Mouse (Mus musculus): ENCODE results near the gene Wbp11. TPM values are rescaled to one million over a fixed set of nuclear protein-coding genes. Genes with fewer than 3 reads are reported as not detected.

Wbp11 gene
- polyA plus RNA-seq, 1 experiment: 23.2 TPM

DNA sequence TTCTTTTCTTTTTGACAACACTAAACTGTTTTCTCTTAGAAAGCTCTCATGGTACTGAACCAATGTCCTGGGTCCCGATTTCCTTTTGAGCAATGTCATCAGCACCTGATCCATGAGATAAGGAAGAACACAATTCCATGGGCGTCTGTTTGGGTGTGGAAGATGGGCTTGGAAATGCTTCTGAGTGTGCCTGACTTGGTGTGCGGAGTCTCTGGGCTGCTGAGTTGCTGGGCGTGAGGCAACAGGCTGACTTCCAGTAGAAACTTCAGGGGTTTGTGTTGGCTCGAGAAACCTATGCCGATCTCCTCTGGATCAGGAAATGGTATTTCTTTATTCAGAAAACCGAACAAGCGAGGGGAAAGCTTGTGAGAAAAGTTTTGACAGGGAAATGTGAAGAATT is 58.9 kb downstream of the Wbp11 start:
- no peak overlapping the region for H3K27ac ChIP-seq (replicated peaks; ENCODE audit: low read depth, low read length)
- H3K4me3 ChIP-seq (ENCODE audit: insufficient read depth, low read depth, low read length): no peak overlapping the region
- no peaks in the 10 kb centered on the region for H3K4me1 ChIP-seq (ENCODE audit: control insufficient read depth, insufficient read depth, insufficient read length, low read length)

- no peak overlapping the region for H3K27ac ChIP-seq (replicated peaks; ENCODE audit: low read depth, low read length)
- no peak overlapping the region for H3K4me3 ChIP-seq (ENCODE audit: insufficient read depth, low read depth, low read length)
- no peaks in the 10 kb centered on the region for H3K4me1 ChIP-seq (ENCODE audit: control insufficient read depth, insufficient read depth, insufficient read length, low read length)
Measured at GRCm38 (mm10) chr6:136763912-136764311, 64.1 kb downstream of the Wbp11 start.

Other genes starting within 250 kb of the Wbp11 start
- gene Plbd1, start 166.3 kb downstream of the Wbp11 start, polyA plus RNA-seq (2012; ENCODE audit: insufficient read depth, insufficient read length, missing spikeins): 175 and 251 TPM in 2 replicates
- gene Gucy2c, start 46.5 kb downstream of the Wbp11 start, polyA plus RNA-seq (2012; ENCODE audit: insufficient read depth, insufficient read length, missing spikeins): not detected in 2 replicates
- gene Hist4h4, start 23.8 kb downstream of the Wbp11 start, polyA plus RNA-seq (2012; ENCODE audit: insufficient read depth, insufficient read length, missing spikeins): not detected in 2 replicates
- 53.0 and 64.2 TPM in 2 replicates for gene H2afj, start 20.0 kb downstream of the Wbp11 start, polyA plus RNA-seq (2012; ENCODE audit: insufficient read depth, insufficient read length, missing spikeins)
- gene BC049715, start 607 bp downstream of the Wbp11 start, polyA plus RNA-seq (2012; ENCODE audit: insufficient read depth, insufficient read length, missing spikeins): not detected in 2 replicates
- not detected in 2 replicates for gene Smco3, start 7.2 kb upstream of the Wbp11 start, polyA plus RNA-seq (2012; ENCODE audit: insufficient read depth, insufficient read length, missing spikeins)
- gene Art4, start 29.5 kb upstream of the Wbp11 start, polyA plus RNA-seq (2012; ENCODE audit: insufficient read depth, insufficient read length, missing spikeins): not detected in 2 replicates
- 126 and 205 TPM in 2 replicates for gene Mgp, start 47.6 kb upstream of the Wbp11 start, polyA plus RNA-seq (2012; ENCODE audit: insufficient read depth, insufficient read length, missing spikeins)
- not detected in 2 replicates for gene Erp27, start 93.9 kb upstream of the Wbp11 start, polyA plus RNA-seq (2012; ENCODE audit: insufficient read depth, insufficient read length, missing spikeins)
- not detected in 2 replicates for gene Pde6h, start 95.6 kb upstream of the Wbp11 start, polyA plus RNA-seq (2012; ENCODE audit: insufficient read depth, insufficient read length, missing spikeins)
- 26.5 and 27.0 TPM in 2 replicates for gene Arhgdib, start 113.7 kb upstream of the Wbp11 start, polyA plus RNA-seq (2012; ENCODE audit: insufficient read depth, insufficient read length, missing spikeins)